Mouse (Mus musculus) gonadal fat pad, adult 2 months (tissue): ENCODE data around the gene Selenoh. TPM values are rescaled to one million over a fixed set of nuclear protein-coding genes. Genes with fewer than 3 reads are reported as not detected.
"Not testable (repeated sequence)": the region's sequence is repeated elsewhere in the genome, so short reads cannot be mapped to it uniquely, and the experiment has no call there.

Experiments
- DNase-seq: peaks from one replicate; pipeline ENCODE4 v3.0.0-alpha.2; 2012; ENCODE audit warnings: low read depth
- polyA plus RNA-seq: library from polyadenylated mRNA; depleted of rRNA; stranded (reverse); fragments of >200 nt; gene quantifications from 2 replicates; pipeline ENCODE4 v1.2.3, GENCODE M21; 2012

Selenoh gene
- polyA plus RNA-seq, 1 experiment: 40.7 TPM

GRCm38 (mm10) chr2:84671535-84671934 lies 965 bp upstream of the Selenoh start:
- not testable (repeated sequence) for DNase-seq

DNA sequence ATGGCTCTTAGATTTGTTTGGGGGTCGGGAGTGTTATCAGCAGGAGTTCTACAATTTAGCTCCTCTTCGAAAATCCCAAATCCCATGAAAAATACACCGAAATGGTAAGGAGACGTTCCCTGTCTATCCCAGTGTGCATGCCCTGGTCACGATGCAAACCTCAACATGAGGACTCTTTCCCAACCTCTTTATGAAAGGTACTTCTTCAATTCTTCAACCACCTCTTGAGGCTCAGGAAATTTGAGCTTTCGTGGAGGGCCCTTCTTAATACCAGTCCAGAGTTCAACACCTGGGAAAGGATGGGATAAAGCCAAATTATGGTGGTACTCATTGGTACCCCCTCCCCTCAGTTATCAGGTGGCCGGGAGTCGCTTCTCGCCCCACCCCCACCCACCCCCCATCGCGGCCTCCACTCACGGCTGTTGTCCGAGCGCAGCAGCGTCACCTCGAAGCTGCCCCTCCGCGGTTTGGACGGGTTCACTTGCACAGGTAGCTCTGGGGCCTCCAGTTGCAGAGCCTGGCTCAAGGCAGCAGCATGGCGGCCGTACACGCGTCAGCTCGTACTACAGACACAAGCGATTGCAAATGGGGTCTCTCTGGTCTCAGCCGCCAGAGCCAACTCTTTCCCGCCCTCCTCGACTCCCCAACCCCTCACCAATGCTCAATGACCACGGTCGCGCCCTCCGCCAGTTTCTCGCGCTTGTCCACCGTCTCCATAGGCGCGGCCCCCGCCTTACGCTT lies 572 bp downstream of the Selenoh start:
- no peak for DNase-seq

DNA sequence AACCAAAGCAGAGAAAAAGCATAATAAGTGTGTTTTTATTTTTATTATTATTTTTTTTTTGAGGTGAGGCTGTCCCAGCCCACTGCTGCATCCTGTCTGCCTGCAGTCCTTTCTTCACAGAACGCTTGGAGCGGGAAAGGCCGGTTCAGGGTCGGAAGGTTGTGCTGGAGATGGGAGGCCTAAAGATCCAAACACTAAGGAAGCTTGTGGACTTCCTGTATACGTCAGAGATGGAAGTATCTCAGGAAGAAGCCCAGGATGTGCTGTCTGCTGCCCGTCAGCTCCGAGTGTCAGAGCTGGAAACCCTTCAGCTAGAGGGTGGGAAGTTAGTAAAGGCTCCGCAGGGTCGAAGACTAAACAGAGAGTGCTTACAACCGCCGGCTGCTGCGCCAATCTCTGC lies 4.5 kb downstream of the Selenoh start:
- no peak for DNase-seq

DNA sequence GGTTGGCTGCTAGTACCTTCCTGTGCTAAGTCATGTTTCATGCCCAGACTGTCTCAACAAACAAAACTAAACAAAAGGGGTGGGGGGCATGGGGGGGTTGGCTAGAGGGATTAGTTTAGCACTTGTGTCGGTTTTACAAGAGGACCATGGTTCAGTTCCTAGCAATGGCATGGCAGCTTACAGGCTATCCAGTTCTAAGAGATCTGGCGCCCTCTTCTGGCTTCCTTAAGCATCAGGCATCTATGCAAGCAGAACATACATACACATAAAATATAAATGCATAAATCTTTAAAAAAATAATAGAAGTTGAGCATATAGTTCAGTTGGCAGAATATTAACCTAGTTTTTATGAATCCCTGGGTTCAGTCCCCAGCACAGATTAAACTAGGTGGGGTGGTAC lies 7.7 kb downstream of the Selenoh start:
- no peak for DNase-seq

GRCm38 (mm10) chr2:84660253-84660652 lies 10.3 kb downstream of the Selenoh start:
- DNase-seq: no peak

GRCm38 (mm10) chr2:84658806-84659205 lies 11.8 kb downstream of the Selenoh start, which contains the start of gene Btbd18:
Btbd18 (plus strand) TSS chr2:84659079.
- no peak for DNase-seq

GRCm38 (mm10) chr2:84655864-84656263 lies 14.7 kb downstream of the Selenoh start:
- DNase-seq: no peak

DNA sequence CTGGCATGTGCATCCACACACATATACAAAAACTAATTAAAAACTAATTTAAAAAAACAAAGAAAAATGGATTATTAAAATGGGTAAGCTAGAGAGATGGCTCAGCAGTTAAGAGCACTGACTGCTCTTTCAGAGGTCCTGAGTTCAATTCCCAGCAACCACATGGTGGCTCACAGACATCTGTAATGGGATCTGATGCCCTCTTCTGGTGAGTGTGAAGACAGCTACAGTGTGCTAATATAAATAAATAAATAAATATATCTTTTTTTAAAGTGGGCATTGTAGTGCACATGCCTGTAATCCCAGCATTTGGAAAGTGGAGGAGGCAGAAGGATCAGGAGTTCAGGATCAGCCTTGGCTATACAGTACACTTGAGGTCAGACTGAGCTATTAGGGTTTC lies 17.2 kb downstream of the Selenoh start:
- no peak for DNase-seq

DNA sequence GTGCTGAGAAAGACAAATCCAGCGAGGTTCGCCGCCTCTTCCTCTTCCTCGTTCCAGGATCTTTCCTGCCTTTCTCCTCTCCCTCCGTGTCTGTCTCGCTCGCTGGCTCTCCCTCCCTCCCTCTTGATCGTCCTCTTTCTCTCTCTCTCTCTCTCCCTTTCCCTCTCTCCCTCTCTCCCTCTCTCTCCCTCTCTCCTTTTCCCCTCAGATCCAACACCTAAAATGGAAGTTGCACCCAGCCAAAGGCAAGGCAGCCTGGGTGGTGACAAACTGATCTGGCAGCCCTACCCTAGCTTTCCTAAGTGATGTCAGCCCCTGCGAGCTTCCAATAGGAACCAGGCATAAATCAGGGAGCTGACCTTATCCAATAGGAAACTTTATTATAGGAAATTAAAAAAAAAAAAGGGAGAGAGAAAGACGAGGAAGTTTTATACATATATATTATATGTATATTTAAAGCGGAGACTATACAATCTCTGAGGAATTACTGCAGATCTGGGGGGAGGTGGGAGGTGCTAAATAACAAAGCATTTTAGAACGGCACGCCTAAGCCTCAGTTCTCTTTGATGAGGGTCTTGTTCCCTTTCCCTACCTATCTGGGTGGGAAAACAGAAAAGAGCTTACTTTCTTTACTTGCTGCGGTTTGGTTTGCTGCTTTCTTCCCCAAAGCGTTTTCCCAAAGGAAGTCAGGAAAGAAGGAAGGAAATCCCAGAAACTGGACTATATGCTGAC lies 19.9 kb downstream of the Selenoh start, which contains the start of gene Ctnnd1:
Ctnnd1 (minus strand) TSS at position 302 of the 732 bp plus-strand sequence.
- no peak for DNase-seq

GRCm38 (mm10) chr2:84649674-84650073 lies 20.9 kb downstream of the Selenoh start:
- DNase-seq: no peak

GRCm38 (mm10) chr2:84648369-84648768 lies 22.2 kb downstream of the Selenoh start:
- DNase-seq: no peak

DNA sequence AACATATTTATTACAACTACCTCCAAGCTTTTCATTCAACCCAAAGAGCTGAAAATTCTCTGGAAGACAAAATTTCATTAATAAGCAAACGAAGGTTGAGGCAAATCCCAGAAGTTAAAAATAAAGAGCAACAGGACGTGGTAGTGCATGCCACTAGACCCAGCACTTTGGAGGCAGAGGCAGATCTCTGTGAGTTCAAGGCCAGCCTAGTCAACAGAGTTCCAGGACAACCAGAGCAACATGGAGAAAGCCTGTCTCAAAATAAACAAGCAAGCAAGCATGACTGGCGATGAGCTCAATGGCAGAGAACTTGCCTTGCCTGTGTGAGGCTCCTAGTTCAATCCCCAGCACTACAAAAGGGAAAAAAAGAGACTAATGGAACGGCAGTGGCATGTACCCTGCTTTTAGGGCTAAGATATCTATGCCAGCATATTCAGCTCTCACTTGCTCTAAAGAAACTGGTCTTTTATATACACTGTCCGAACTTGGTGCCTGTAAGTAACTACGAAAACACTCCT lies 23.5 kb downstream of the Selenoh start:
- DNase-seq: no peak

GRCm38 (mm10) chr2:84646138-84646537 lies 24.4 kb downstream of the Selenoh start:
- DNase-seq: no peak

DNA sequence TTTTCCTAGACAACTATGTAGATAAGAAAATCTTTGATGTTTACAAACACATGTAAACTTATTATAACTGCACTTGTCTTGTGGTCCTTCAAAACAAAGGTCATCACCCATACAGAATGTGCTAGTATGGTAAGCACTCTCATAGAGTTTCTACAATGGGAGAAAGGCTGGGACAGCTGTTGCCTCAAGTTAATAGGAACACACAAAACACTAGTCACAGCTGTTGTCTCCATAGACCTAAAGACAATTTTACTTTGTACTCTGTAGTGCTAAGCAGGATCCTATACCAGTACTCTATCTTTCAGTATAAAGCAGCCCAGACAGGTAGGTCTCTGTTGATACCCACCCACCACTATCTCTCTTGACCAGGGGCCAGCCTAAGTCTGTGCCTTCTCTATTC lies 29.7 kb downstream of the Selenoh start:
- DNase-seq: no peak

DNA sequence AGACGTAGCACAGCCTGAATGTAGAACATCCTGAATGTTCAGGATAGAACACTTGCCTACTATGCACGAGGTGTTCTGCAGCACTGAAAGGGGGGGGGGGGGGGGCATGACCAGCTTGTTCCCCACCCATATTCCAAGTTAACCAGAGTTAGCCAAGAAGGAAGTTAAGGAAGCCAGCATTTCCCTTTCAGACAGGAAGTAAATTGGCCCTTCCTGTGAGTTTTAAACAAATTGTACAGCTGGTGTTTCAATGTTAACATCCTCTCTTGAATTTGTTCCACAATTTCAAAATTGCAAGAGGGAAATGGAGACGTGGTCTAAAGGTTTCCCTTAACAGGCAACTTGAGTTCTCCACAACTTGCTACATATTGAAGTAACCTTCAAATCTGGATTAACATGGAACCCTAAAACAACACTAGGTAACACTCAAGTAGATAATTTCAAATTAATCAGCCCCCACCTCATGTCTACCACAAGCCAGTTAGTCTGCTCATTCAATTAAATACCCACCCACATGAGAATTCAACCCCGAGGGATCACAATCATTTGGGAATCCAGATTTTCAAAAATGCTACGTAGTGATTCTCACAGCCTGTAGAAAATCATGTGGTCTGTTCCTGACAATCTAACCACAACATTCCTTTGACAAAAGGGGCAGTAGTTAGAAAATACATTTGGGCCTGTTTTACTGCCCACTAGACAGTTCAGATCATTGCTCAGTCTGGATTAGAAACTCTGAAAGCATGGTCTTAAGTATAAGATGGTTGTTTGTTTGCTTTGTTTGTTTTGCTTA lies 31.9 kb downstream of the Selenoh start:
- DNase-seq: no peak

- no peak for DNase-seq
These were observed 33.0 kb downstream of the Selenoh start for GRCm38 (mm10) chr2:84637452-84638165.

- DNase-seq: no peak
These were observed 34.3 kb downstream of the Selenoh start for GRCm38 (mm10) chr2:84636231-84636741.

DNA sequence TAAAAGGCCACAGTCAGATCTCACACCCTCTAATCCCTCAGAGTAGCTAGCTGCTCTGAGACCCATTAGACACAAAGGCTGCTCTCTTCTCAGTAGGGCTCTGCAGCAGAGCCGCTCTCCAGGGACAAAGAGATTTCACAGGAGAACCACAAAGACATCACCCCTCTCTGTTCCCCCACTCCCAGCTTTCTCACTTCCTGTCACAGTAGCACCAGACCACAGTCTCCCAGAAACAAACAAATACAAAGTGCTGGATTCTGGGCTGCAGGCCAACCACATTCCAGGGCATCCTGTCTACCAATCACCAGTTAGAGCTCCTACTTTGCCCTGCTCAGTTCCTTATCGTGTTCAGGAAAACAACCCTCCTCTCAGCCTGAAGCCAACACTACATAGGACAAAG lies 35.0 kb downstream of the Selenoh start:
- no peak for DNase-seq

DNA sequence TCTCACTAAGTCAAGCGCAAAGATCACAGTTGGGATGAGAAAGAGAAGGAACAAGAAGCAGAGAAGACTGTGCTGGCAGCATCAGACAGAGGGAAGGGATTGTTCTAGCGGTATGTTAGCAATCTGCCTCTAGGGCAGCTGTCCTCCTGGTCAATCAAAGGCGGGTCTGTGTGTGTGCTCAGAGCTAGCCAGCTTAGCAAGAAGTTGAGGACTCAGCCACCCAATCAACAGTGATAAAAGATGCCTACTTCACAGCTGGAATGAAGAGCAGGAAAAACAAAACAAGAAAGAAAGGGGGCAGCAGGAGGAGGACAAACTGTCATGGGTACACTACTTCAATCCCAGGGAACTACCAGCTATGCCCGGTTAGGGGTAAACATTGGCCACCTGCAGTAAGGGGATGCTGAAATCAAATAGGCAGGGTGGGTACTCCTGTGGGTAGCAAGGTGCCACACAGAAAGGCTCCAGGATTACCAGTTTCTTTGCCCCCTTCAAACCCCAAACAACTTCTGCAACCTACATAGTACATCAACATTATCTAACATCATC lies 35.6 kb downstream of the Selenoh start:
- no peak for DNase-seq

DNA sequence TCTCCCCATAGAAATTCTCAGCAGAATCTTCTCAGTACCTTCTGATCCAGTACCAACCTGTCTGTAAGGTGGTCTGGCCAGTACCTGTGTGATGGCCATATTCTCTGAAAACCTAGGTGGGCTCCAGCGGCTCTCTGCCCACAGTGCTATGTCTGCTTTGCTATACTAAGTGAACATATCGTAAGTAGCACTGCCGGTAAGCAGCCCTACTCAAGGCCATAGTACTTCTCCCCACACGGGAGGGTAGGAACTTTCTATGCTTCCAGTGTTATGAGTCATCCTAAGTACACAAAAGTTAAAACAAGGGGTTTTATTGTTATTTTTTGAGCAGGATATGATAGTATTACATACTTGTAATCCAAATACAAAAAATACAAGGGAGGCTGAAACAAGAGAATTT lies 36.6 kb downstream of the Selenoh start:
- no peak for DNase-seq

DNA sequence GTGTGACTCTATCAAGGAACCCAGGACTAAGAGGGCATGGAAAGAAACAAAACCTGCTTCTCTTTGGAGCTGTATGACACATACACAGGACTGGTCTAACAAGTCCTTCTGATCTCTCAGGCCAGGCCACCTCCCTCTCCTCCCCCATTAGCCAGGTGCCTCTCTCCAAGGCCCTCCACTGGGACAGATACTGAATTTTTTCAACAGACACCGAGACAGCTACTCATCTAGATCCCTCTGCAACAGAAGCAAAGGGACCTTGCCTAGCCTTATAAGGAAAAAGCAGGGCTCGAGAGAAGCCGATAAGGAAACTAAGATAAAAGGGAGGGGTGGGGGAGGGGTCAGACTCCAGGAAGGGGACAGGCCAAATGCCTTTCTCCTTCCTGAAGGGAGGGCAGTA lies 37.6 kb downstream of the Selenoh start:
- no peak for DNase-seq
